Mouse (Mus musculus): ENCODE results near the gene Ptgis.
"Not testable (repeated sequence)": the region's sequence is repeated elsewhere in the genome, so short reads cannot be mapped to it uniquely, and the experiment has no call there.

The Ptgis gene

GRCm38 (mm10) chr2:167230554-167230953 lies 9.8 kb downstream of the Ptgis start:
- DNase-seq = no peak

GRCm38 (mm10) chr2:167224937-167225336 lies 15.5 kb downstream of the Ptgis start:
- no peak for DNase-seq

- no peak for DNase-seq
Observed at GRCm38 (mm10) chr2:167224194-167224593, 16.2 kb downstream of the Ptgis start.

- peak; percentile 10 to 21 for DNase-seq
Observed at GRCm38 (mm10) chr2:167222152-167222551, 18.3 kb downstream of the Ptgis start.

GRCm38 (mm10) chr2:167221159-167221845 lies 19.1 kb downstream of the Ptgis start:
- DNase-seq = no peak

- DNase-seq = no peak
Observed at GRCm38 (mm10) chr2:167220736-167221135, 19.7 kb downstream of the Ptgis start.

GRCm38 (mm10) chr2:167219154-167219775 lies 21.1 kb downstream of the Ptgis start:
- DNase-seq = peak; percentile 25 to 32

- no peak for DNase-seq
Observed at GRCm38 (mm10) chr2:167213666-167214065, 26.7 kb downstream of the Ptgis start.

- no peak for DNase-seq
Observed at GRCm38 (mm10) chr2:167213076-167213475, 27.3 kb downstream of the Ptgis start.

- DNase-seq = no peak
Observed at GRCm38 (mm10) chr2:167212551-167212950, 27.9 kb downstream of the Ptgis start.

GRCm38 (mm10) chr2:167212089-167212488 lies 28.3 kb downstream of the Ptgis start:
- DNase-seq = no peak

- no peak for DNase-seq
Observed at GRCm38 (mm10) chr2:167209900-167210299, 30.5 kb downstream of the Ptgis start.

- no peak for DNase-seq
Observed at GRCm38 (mm10) chr2:167208984-167209383, 31.4 kb downstream of the Ptgis start.

- no peak for DNase-seq
Observed at GRCm38 (mm10) chr2:167205918-167206629, 34.3 kb downstream of the Ptgis start.

- DNase-seq = not testable (repeated sequence)
Observed at GRCm38 (mm10) chr2:167204686-167205085, 35.7 kb downstream of the Ptgis start.

- DNase-seq = no peak
Observed at GRCm38 (mm10) chr2:167203505-167204166, 36.8 kb downstream of the Ptgis start.

GRCm38 (mm10) chr2:167201463-167202291 lies 38.7 kb downstream of the Ptgis start:
- peak in 1 of 2 experiments; percentile 9 for DNase-seq

- no peak for DNase-seq
Observed at GRCm38 (mm10) chr2:167198660-167199427, 41.6 kb downstream of the Ptgis start.

GRCm38 (mm10) chr2:167193361-167193760 lies 47.0 kb downstream of the Ptgis start:
- no peak for DNase-seq

- peak in 1 of 2 experiments; percentile 8 for DNase-seq
Observed at GRCm38 (mm10) chr2:167190076-167190399, 50.4 kb downstream of the Ptgis start, which contains the start of gene Kcnb1. Gene Kcnb1, minus strand, starts transcription at chr2:167190155.

GRCm38 (mm10) chr2:167189291-167190075 lies 50.9 kb downstream of the Ptgis start:
- DNase-seq = no peak

All from thymus, adult 18-20 months (tissue).